Mouse (Mus musculus): ENCODE measurements at regions not wholly inside any gene's neighbourhood (a gene's known extent, or its start where the extent isn't known, plus 50 kb on each side); places are given as distances from the start of the nearest gene placed in this dataset.

GRCm38 (mm10) chr13:44345094-44345493 is 384.2 kb upstream of the Jarid2 start:
- H3K9me3 ChIP-seq (ENCODE audit: low read length), result no peaks in the 10 kb centered on the region

GRCm38 (mm10) chr13:44346636-44347035 is 382.6 kb upstream of the Jarid2 start:
- no peaks in the 10 kb centered on the region for H3K27me3 ChIP-seq (ENCODE audit: insufficient read depth, low read length)
- no peak overlapping the region for H3K4me3 ChIP-seq (ENCODE audit: low read depth, low read length)
- no peaks in the 10 kb centered on the region for H3K9me3 ChIP-seq (ENCODE audit: low read length)
- no peaks in the 10 kb centered on the region for H3K4me1 ChIP-seq (ENCODE audit: insufficient read depth)
- DNase-seq (no peak), ATAC-seq (no peak)
- TF ChIP-seq EP300 (IDR thresholded peaks at IDR 0.05; ENCODE audit: low read depth), result no peak
- no peak for TF ChIP-seq CTCF (IDR thresholded peaks at IDR 0.05; ENCODE audit: low read depth)
- 60% methylated on average over 4 of the region's 4 CpGs for WGBS (ENCODE audit: insufficient replicate concordance)
- no peaks in the 10 kb centered on the region for H3K36me3 ChIP-seq (replicated peaks; ENCODE audit: insufficient read depth, low read length)
- no peak overlapping the region for H3K4me2 ChIP-seq (ENCODE audit: low read depth, low read length)
- H3K27ac ChIP-seq (ENCODE audit: low read depth), result no peak overlapping the region
- H3K9ac ChIP-seq (replicated peaks), result no peak overlapping the region

More at GRCm38 (mm10) chr13:44345094-44345493, 384.2 kb upstream of the Jarid2 start:
- Histone ChIP-seq H3K4me2 (ENCODE audit: low read depth, low read length) (no peak overlapping the region), H3K27me3 (ENCODE audit: insufficient read depth, low read length) (no peaks in the 10 kb centered on the region), H3K4me3 (ENCODE audit: low read depth, low read length) (no peak overlapping the region), H3K27ac (ENCODE audit: low read depth) (no peak overlapping the region), H3K36me3 (replicated peaks; ENCODE audit: insufficient read depth, low read length) (no peaks in the 10 kb centered on the region), H3K4me1 (ENCODE audit: insufficient read depth) (0 out of 2 replicates have a peak, but pooled peaks cover 2% of the 10 kb centered on the region), H3K9ac (replicated peaks) (no peak overlapping the region)
- WGBS (ENCODE audit: insufficient replicate concordance), result 83% methylated on average over 6 of the region's 6 CpGs
- DNase-seq (no peak), ATAC-seq (no peak)
- TF ChIP-seq CTCF (IDR thresholded peaks at IDR 0.05; ENCODE audit: low read depth) (no peak), EP300 (IDR thresholded peaks at IDR 0.05; ENCODE audit: low read depth) (no peak)

GRCm38 (mm10) chr13:44347662-44348061 is 381.6 kb upstream of the Jarid2 start:
- Histone ChIP-seq H3K9ac (replicated peaks) (no peak overlapping the region), H3K36me3 (replicated peaks; ENCODE audit: insufficient read depth, low read length) (no peaks in the 10 kb centered on the region), H3K27me3 (ENCODE audit: insufficient read depth, low read length) (no peaks in the 10 kb centered on the region), H3K4me2 (ENCODE audit: low read depth, low read length) (no peak overlapping the region), H3K9me3 (ENCODE audit: low read length) (no peaks in the 10 kb centered on the region), H3K4me1 (ENCODE audit: insufficient read depth) (no peaks in the 10 kb centered on the region), H3K4me3 (ENCODE audit: low read depth, low read length) (no peak overlapping the region), H3K27ac (ENCODE audit: low read depth) (no peak overlapping the region)
- 69% methylated on average over 9 of the region's 9 CpGs for WGBS (ENCODE audit: insufficient replicate concordance)
- no peak for DNase-seq
- ATAC-seq, result no peak
- TF ChIP-seq EP300 (IDR thresholded peaks at IDR 0.05; ENCODE audit: low read depth) (no peak), CTCF (IDR thresholded peaks at IDR 0.05; ENCODE audit: low read depth) (no peak)

DNA sequence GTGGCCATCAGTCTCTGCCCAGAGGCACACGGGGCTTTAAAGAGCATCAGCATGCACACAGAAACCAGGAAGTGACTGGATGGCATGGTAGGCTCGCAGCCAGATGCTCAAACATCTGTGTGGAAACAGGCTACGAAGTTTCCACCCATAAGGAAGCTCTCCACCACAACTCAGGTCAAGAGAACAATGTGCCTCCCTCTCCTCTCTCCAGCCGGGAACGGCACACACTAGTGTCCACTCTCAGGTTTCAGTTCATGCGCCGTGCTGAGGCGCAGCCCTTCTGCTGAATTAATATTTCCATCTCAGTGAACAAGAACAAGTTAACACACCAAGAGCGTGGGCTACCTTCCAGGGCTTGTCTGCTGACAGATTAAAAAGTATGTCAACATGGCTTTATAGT is 375.4 kb upstream of the Jarid2 start:
- Histone ChIP-seq H3K4me1 (ENCODE audit: insufficient read depth) (no peaks in the 10 kb centered on the region), H3K27ac (ENCODE audit: low read depth) (no peak overlapping the region), H3K4me2 (ENCODE audit: low read depth, low read length) (no peak overlapping the region), H3K36me3 (replicated peaks; ENCODE audit: insufficient read depth, low read length) (no peaks in the 10 kb centered on the region), H3K27me3 (ENCODE audit: insufficient read depth, low read length) (no peaks in the 10 kb centered on the region), H3K9ac (replicated peaks) (no peak overlapping the region), H3K4me3 (ENCODE audit: low read depth, low read length) (no peak overlapping the region), H3K9me3 (ENCODE audit: low read length) (no peaks in the 10 kb centered on the region)
- no peak for DNase-seq
- 41% methylated on average over 9 of the region's 9 CpGs for WGBS (ENCODE audit: insufficient replicate concordance)
- no peak for TF ChIP-seq EP300 (IDR thresholded peaks at IDR 0.05; ENCODE audit: low read depth)
- TF ChIP-seq CTCF (IDR thresholded peaks at IDR 0.05; ENCODE audit: low read depth), result no peak
- no peak for ATAC-seq

- TF ChIP-seq EP300 (IDR thresholded peaks at IDR 0.05; ENCODE audit: low read depth) (no peak), CTCF (IDR thresholded peaks at IDR 0.05; ENCODE audit: low read depth) (no peak)
- Histone ChIP-seq H3K9me3 (ENCODE audit: low read length) (no peaks in the 10 kb centered on the region), H3K4me1 (ENCODE audit: insufficient read depth) (no peaks in the 10 kb centered on the region), H3K27me3 (ENCODE audit: insufficient read depth, low read length) (no peaks in the 10 kb centered on the region), H3K4me3 (ENCODE audit: low read depth, low read length) (no peak overlapping the region), H3K4me2 (ENCODE audit: low read depth, low read length) (no peak overlapping the region), H3K36me3 (replicated peaks; ENCODE audit: insufficient read depth, low read length) (no peaks in the 10 kb centered on the region), H3K9ac (replicated peaks) (no peak overlapping the region), H3K27ac (ENCODE audit: low read depth) (no peak overlapping the region)
- no peak for ATAC-seq
- no peak for DNase-seq
- 47% methylated on average over 12 of the region's 12 CpGs for WGBS (ENCODE audit: insufficient replicate concordance)
Observed at GRCm38 (mm10) chr13:44355771-44356221, 373.5 kb upstream of the Jarid2 start.

DNA sequence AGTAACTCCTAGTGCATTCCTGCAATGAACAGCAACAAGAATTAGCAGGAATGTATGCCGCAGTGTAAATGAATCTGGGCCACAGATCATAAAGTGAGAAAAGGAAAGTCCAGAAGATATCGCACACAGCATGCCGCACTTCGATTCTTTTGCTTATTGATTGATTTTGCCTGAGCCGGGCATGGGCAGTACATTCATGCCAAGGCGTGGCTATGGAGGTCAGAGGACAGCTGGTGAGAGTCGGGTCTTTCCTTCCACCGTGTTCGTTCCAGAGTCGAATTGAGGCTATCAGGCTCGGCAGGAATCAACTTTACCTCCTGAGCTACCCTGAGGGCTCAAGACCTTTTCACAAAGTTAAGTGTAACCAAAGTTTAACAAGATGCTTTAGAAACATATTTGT is 372.3 kb upstream of the Jarid2 start:
- H3K4me3 ChIP-seq (ENCODE audit: low read depth, low read length), result no peak overlapping the region
- H3K9me3 ChIP-seq (ENCODE audit: low read length), result no peaks in the 10 kb centered on the region
- no peak for TF ChIP-seq EP300 (IDR thresholded peaks at IDR 0.05; ENCODE audit: low read depth)
- TF ChIP-seq CTCF (IDR thresholded peaks at IDR 0.05; ENCODE audit: low read depth), result no peak
- DNase-seq (no peak), ATAC-seq (no peak)
- no peaks in the 10 kb centered on the region for H3K4me1 ChIP-seq (ENCODE audit: insufficient read depth)
- H3K9ac ChIP-seq (replicated peaks), result no peak overlapping the region
- no peak overlapping the region for H3K4me2 ChIP-seq (ENCODE audit: low read depth, low read length)
- no peak overlapping the region for H3K27ac ChIP-seq (ENCODE audit: low read depth)
- 76% methylated on average over 11 of the region's 11 CpGs for WGBS (ENCODE audit: insufficient replicate concordance)
- no peaks in the 10 kb centered on the region for H3K36me3 ChIP-seq (replicated peaks; ENCODE audit: insufficient read depth, low read length)
- no peaks in the 10 kb centered on the region for H3K27me3 ChIP-seq (ENCODE audit: insufficient read depth, low read length)

DNA sequence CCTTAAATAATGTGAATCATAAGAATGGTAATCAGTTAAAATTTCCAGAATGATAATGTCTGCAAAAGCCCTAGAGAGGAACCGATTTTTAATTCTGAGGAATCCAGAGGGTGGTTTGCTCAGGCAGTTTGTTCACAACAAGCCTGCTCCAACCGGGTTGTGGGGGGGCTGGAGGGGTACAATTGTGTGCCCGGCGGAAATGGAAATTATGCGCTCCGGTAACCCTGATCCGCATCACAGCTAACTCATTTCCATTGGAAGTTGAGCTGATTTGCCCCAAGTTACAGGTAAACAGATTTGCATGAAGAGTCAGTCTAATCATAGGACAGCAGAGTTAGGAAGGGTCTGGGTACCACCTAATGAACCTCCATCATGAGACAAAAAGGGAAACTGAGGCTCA is 369.9 kb upstream of the Jarid2 start:
- WGBS (ENCODE audit: insufficient replicate concordance), result 78% methylated on average over 7 of the region's 7 CpGs
- no peaks in the 10 kb centered on the region for H3K36me3 ChIP-seq (replicated peaks; ENCODE audit: insufficient read depth, low read length)

More for the DNA sequence above, 369.9 kb upstream of the Jarid2 start:
- H3K27ac ChIP-seq (ENCODE audit: low read depth), result no peak overlapping the region
- no peak for ATAC-seq
- H3K4me2 ChIP-seq (ENCODE audit: low read depth, low read length), result no peak overlapping the region
- no peak overlapping the region for H3K9ac ChIP-seq (replicated peaks)
- H3K27me3 ChIP-seq (ENCODE audit: insufficient read depth, low read length), result no peaks in the 10 kb centered on the region
- H3K4me1 ChIP-seq (ENCODE audit: insufficient read depth), result no peaks in the 10 kb centered on the region
- DNase-seq, result no peak
- no peaks in the 10 kb centered on the region for H3K9me3 ChIP-seq (ENCODE audit: low read length)
- H3K4me3 ChIP-seq (ENCODE audit: low read depth, low read length), result no peak overlapping the region
- no peak for TF ChIP-seq EP300 (IDR thresholded peaks at IDR 0.05; ENCODE audit: low read depth)
- no peak for TF ChIP-seq CTCF (IDR thresholded peaks at IDR 0.05; ENCODE audit: low read depth)
